Mouse (Mus musculus): ENCODE measurements around the gene Spink8. TPM values are rescaled to one million over a fixed set of nuclear protein-coding genes. Genes with fewer than 3 reads are reported as not detected.

Spink8 gene
- total RNA-seq, 2 experiments from 2014 or later: 60.8 to 71.0 TPM

GRCm38 (mm10) chr9:109875695-109876601, 63.9 kb downstream of the Spink8 start:
- H3K4me3 ChIP-seq: peak overlapping the region; percentile 90
- H3K27ac ChIP-seq: peak overlapping the region; percentile 78
- DNase-seq (ENCODE audit: low spot score in 2 of 2): peak; percentile 17 to 38
- TF ChIP-seq CTCF (conservative IDR thresholded peaks at IDR 0.05): no peak

Other genes starting within 250 kb of the Spink8 start
- not detected for gene Fbxw15, start 244.0 kb upstream of the Spink8 start, total RNA-seq (2021)
- gene Fbxw24, start 186.2 kb upstream of the Spink8 start, total RNA-seq (2021): not detected
- gene Fbxw25, start 147.6 kb upstream of the Spink8 start, total RNA-seq (2021): not detected
- not detected for gene Fbxw18, start 109.6 kb upstream of the Spink8 start, total RNA-seq (2021)
- gene Fbxw26, start 66.2 kb upstream of the Spink8 start, total RNA-seq (2021): not detected
- not detected for gene Fbxw27, start 21.6 kb upstream of the Spink8 start, total RNA-seq (2021)
- gene Nme6, start 20.5 kb downstream of the Spink8 start, total RNA-seq (2021): 10 to 100 TPM; 12.0 to 12.2 TPM
- not detected for gene Camp, start 37.3 kb downstream of the Spink8 start, total RNA-seq (2021)
- gene Cdc25a, start 63.3 kb downstream of the Spink8 start, total RNA-seq (2021): 1 to 10 TPM; 4.7 TPM
- 100 to 1,000 TPM; 578 to 579 TPM for gene Map4, start 119.2 kb downstream of the Spink8 start, total RNA-seq (2021)